Mouse (Mus musculus) embryonic facial prominence, embryonic 10.5 days (tissue): ENCODE measurements around the gene Fndc10. TPM values are rescaled to one million over a fixed set of nuclear protein-coding genes. Genes with fewer than 3 reads are reported as not detected.
A peak's percentile ranks its signal among the peaks of the same experiment; 100 is the strongest.

Experiments used
- DNase-seq: peaks from one replicate; pipeline ENCODE4 v3.0.0-alpha.2; 2017; ENCODE audit warnings: low spot score
- H3K27ac ChIP-seq: fragments of 300-500 bp; sonication (generic); replicated peaks from 2 replicates; pipeline ENCODE4 v1.5.1; 2016; ENCODE audit warnings: mild to moderate bottlenecking
- H3K27me3 ChIP-seq: fragments of 300-500 bp; sonication (generic); replicated peaks from 2 replicates; pipeline ENCODE4 v1.6.1; 2016; ENCODE audit warnings: low read depth, mild to moderate bottlenecking; ENCODE audit not compliant: poor library complexity, severe bottlenecking
- H3K36me3 ChIP-seq: fragments of 300-500 bp; sonication (generic); replicated peaks from 2 replicates; pipeline ENCODE4 v1.6.1; 2016; ENCODE audit warnings: mild to moderate bottlenecking, moderate library complexity
- H3K4me1 ChIP-seq: fragments of 300-500 bp; sonication (generic); 2 replicates; pipeline ENCODE4 v1.6.1; 2016
- H3K4me3 ChIP-seq: fragments of 300-500 bp; sonication (generic); 2 replicates; pipeline ENCODE4 v1.5.1; 2016; ENCODE audit warnings: mild to moderate bottlenecking, moderate library complexity
- H3K9me3 ChIP-seq: fragments of 300-500 bp; sonication (generic); 2 replicates; pipeline ENCODE4 v1.6.1; 2016; ENCODE audit warnings: mild to moderate bottlenecking
- WGBS: fragments of 180-500 bp; shearing (Covaris S2); methylation state at CpG from one replicate; pipeline ENCODE4 v1.1.7; 2016; 5-methylcytosine and 5-hydroxymethylcytosine counted together
- polyA plus RNA-seq: library from polyadenylated mRNA; unstranded; fragments of >200 nt; fragmentation: Nextera tagmentation; extraction: Ambion mirVana; gene quantifications from 2 replicates; pipeline ENCODE4 v1.2.1, GENCODE M21; 2016

The Fndc10 gene
- polyA plus RNA-seq, 1 experiment from 2014 or later: 1.5 TPM

DNA sequence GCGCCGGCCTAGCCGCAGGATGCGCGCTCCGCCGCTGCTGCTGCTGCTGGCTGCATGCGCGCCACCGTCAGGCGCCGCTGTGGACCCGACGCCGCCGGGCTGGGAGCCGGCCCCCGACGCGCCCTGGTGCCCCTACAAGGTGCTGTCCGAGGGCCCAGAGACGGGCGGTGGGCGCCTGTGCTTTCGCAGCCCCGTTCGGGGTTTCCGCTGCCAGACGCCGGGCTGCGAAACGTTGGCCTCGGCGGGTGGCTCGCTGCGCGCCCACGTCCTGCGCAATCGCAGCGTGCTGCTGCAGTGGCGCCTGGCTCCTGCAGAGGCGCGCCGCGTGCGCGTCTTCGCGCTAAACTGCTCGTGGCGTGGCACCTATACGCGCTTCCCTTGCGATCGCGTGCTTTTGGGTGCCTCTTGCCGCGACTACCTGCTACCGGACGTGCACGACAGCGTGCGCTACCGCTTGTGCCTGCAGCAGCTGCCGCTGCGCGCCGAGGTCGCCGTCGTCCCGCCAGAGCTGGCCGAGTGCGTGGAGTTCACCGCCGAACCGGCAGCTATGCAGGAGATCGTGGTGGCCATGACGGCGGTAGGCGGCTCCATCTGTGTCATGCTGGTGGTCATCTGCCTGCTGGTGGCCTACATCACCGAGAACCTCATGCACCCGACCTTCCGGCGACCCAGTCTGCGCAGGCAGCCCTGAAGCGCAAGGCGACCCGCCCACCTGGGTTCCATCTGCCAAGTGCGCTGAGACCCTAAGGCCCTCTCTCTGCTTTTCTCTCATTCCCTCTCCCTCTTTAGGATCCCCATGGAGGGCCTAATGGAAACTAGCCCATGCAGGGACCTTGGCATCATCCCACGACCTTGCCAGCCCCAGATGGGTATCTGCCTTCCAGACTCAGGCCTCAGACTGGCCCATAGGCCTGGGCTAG, 600 bp downstream of the Fndc10 start:
- Histone ChIP-seq H3K27ac (peak overlapping the region; percentile 82), H3K27me3 (peaks cover 44% of the 10 kb centered on the region), H3K4me3 (peak overlapping the region; percentile 83), H3K36me3 (no peaks in the 10 kb centered on the region), H3K4me1 (peaks cover 29% of the 10 kb centered on the region), H3K9me3 (no peaks in the 10 kb centered on the region)
- 2% methylated on average over 92 of the region's 92 CpGs for WGBS
- peak; percentile 73 for DNase-seq

GRCm38 (mm10) chr4:155695531-155696062, 1.5 kb downstream of the Fndc10 start:
- Histone ChIP-seq H3K4me1 (peaks cover 29% of the 10 kb centered on the region), H3K27ac (no peak overlapping the region), H3K27me3 (peaks cover 44% of the 10 kb centered on the region), H3K36me3 (no peaks in the 10 kb centered on the region), H3K9me3 (no peaks in the 10 kb centered on the region), H3K4me3 (peak overlapping the region; percentile 83)
- 75% methylated on average over 4 of the region's 4 CpGs for WGBS
- no peak for DNase-seq

DNA sequence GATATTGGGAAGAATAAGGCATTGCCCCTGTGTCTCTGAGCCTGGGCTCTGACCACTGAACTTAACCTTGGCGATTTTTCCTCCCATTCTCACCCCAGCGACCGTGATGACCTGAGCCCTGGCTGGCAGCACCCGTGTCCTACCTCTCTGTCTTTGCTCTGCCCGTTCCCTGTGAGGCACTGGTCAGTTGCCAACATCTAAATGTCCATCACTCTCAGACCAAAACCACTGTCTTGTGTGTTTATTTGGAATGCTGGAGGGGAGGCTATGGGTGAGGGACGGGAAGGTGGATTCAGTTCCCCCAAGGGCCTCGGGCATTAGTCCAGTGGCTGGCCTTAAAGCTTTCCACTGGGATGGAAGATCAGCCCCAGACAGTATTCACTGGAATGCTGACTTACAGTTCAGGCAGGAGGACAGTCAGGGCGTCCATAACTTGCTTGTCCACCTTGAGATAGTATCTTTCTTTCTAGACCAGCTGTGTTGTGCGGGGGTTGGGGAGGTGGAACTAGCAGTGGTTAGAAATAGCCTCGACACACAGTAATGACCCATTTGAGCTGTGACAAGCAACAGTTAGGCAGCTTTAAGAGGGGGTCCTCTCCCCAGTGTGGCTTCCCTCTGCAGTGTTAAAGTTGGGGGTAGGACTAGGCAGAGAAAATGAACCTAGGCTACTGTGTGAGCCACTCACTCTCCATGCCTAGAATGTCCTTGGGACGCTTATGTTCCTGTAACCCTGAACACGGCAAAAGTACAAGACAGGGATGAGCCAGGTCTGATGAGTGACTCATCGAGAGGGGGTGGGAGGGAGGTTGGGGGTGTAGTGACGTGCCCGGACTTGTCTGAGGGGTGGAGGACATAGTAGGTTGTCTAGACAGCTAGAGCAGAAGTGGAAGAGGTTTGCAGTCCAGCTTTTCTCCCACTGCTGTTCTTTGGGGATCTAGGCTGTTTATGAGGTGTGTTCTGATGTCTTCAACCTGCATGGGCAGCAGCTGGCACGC, 2.4 kb downstream of the Fndc10 start:
- Histone ChIP-seq H3K27me3 (peaks cover 44% of the 10 kb centered on the region), H3K4me1 (peaks cover 29% of the 10 kb centered on the region), H3K4me3 (no peak overlapping the region), H3K36me3 (no peaks in the 10 kb centered on the region), H3K27ac (no peak overlapping the region), H3K9me3 (no peaks in the 10 kb centered on the region)
- DNase-seq: no peak
- 76% methylated on average over 16 of the region's 16 CpGs for WGBS

GRCm38 (mm10) chr4:155700425-155700824, 6.3 kb downstream of the Fndc10 start:
- no peaks in the 10 kb centered on the region for H3K36me3 ChIP-seq
- H3K9me3 ChIP-seq: no peaks in the 10 kb centered on the region

GRCm38 (mm10) chr4:155703425-155703929, 9.3 kb downstream of the Fndc10 start:
- H3K4me3 ChIP-seq: no peak overlapping the region
- peak overlapping the region; percentile 93; the same call in 1 of the 2 replicates for H3K27ac ChIP-seq
- no peak for DNase-seq
- 95% methylated on average over 4 of the region's 4 CpGs for WGBS
- 0 out of 2 replicates have a peak, but pooled peaks cover 4% of the 10 kb centered on the region for H3K36me3 ChIP-seq
- peaks cover 22% of the 10 kb centered on the region for H3K4me1 ChIP-seq
- no peaks in the 10 kb centered on the region for H3K9me3 ChIP-seq
- no peaks in the 10 kb centered on the region for H3K27me3 ChIP-seq

More at GRCm38 (mm10) chr4:155700425-155700824, 6.3 kb downstream of the Fndc10 start:
- Histone ChIP-seq H3K27ac (no peak overlapping the region), H3K27me3 (peaks cover 17% of the 10 kb centered on the region), H3K4me1 (peaks cover 21% of the 10 kb centered on the region), H3K4me3 (no peak overlapping the region)
- DNase-seq: no peak

DNA sequence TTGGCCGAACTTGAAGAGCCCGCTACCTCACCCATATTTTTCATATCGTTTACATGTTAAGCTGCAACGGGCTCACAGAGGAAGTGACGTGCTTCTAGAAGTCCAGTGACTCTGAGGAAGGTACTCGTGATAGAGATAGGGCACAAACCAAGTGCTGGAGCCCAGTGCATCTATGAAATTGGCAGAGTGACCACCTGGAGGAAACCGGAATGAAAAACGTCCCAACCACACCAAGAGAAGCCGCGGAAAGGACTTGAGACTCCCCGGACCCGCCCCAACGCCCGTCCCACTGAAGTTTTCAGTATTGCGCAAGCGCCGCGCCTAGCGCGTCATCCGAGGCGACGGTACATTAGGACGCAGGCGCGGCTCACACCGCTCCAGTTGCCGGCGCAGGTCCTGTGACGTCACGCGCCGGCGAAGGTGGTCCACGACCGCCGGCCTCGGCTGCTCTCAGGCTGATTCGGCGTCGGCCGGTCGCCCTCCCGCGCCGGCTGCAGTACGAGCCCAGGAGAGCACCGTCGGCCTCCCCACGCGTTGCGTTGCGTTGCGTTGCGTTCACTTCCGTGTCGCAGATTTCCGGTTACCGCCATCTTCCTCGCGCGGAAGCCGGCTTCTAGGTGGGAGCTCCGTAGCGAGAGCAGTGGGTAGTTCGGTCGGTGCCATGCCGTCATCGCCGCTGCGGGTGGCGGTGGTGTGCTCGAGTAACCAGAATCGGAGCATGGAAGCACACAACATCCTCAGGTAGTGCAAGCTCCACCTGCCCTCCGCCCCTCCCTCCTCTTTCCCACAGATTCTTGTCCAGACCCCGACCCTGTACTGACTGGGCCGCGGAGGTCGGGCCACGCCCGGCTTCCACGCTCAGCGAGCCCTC, 10.8 kb downstream of the Fndc10 start, which contains the start of gene Ssu72:
Ssu72 (plus strand) TSS at position 80 of the 871 bp plus-strand sequence.
- peak; percentile 95 for DNase-seq
- Histone ChIP-seq H3K27ac (peak within 1 kb of the TSS; percentile 93), H3K4me3 (peak within 1 kb of the TSS; percentile 92), H3K9me3 (no peaks in the 10 kb centered on the region), H3K27me3 (no peaks in the 10 kb centered on the region), H3K4me1 (peaks cover 22% of the 10 kb centered on the region), H3K36me3 (0 out of 2 replicates have a peak, but pooled peaks cover 4% of the 10 kb centered on the region)
- under 1% methylated on average over 83 of the region's 83 CpGs for WGBS

GRCm38 (mm10) chr4:155705592-155705929, 11.4 kb downstream of the Fndc10 start:
- WGBS: under 1% methylated on average over 19 of the region's 19 CpGs
- Histone ChIP-seq H3K27me3 (no peaks in the 10 kb centered on the region), H3K36me3 (0 out of 2 replicates have a peak, but pooled peaks cover 4% of the 10 kb centered on the region), H3K9me3 (no peaks in the 10 kb centered on the region), H3K4me1 (peaks cover 25% of the 10 kb centered on the region), H3K27ac (peak overlapping the region; percentile 93), H3K4me3 (peak overlapping the region; percentile 92)
- no peak for DNase-seq

- DNase-seq: no peak
- Histone ChIP-seq H3K4me1 (peaks cover 25% of the 10 kb centered on the region), H3K27ac (no peak overlapping the region), H3K36me3 (peaks cover 15% of the 10 kb centered on the region), H3K27me3 (no peaks in the 10 kb centered on the region), H3K9me3 (no peaks in the 10 kb centered on the region), H3K4me3 (no peak overlapping the region)
- WGBS: 83% methylated on average over 2 of the region's 2 CpGs
Measured at GRCm38 (mm10) chr4:155708582-155708981, 14.4 kb downstream of the Fndc10 start.

DNA sequence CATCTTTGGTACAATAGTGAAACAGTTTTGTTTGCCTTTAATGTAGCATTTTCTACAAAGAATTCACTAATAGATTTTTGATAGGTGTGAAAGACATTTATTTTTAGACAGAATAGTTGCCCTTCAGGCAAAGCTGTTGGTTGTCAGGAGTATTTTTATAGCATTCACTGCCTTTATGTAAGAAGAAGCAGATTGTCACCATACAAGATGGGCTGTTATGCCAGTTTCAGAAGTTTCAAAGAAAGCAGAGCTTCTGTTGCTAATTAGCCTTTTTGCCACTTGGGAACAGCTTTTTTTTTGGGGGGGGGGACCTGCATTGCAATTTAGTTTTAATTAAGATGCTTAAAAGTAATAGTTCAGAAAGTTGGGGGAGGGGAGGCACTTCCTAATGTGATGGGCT, 14.8 kb downstream of the Fndc10 start:
- no peaks in the 10 kb centered on the region for H3K27me3 ChIP-seq
- H3K9me3 ChIP-seq: no peaks in the 10 kb centered on the region
- H3K4me3 ChIP-seq: no peak overlapping the region
- peaks cover 22% of the 10 kb centered on the region for H3K4me1 ChIP-seq
- H3K36me3 ChIP-seq: peaks cover 19% of the 10 kb centered on the region
- no peak for DNase-seq
- H3K27ac ChIP-seq: no peak overlapping the region

- WGBS: 59% methylated on average over 6 of the region's 6 CpGs
- no peak overlapping the region for H3K4me3 ChIP-seq
- no peak for DNase-seq
- peaks cover 36% of the 10 kb centered on the region for H3K36me3 ChIP-seq
- H3K4me1 ChIP-seq: peaks cover 17% of the 10 kb centered on the region
- H3K27ac ChIP-seq: no peak overlapping the region
- H3K27me3 ChIP-seq: no peaks in the 10 kb centered on the region
- H3K9me3 ChIP-seq: no peaks in the 10 kb centered on the region
Measured at GRCm38 (mm10) chr4:155710521-155711252, 16.5 kb downstream of the Fndc10 start.

DNA sequence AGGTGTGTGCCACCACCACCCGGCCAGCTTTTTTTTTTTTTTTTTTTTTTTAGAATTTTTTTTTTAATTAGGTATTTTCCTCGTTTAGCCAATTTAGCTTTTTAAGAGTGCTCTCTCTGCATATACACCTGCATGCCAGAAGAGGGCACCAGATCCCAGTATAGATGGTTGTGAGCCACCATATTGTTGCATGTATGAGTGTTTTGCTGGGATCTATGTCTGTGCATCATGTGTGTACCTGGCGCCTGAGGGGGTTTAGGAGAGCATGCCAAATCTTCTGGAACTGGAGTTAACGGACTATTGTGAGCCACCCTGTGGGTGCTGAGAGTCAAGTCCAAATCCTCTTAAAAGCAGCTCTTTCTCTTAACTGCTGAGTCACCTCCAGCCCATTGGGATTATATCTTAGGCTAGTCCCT, 27.5 kb downstream of the Fndc10 start:
- Histone ChIP-seq H3K9me3 (no peaks in the 10 kb centered on the region), H3K36me3 (peaks cover 55% of the 10 kb centered on the region), H3K4me3 (no peak overlapping the region), H3K27me3 (no peaks in the 10 kb centered on the region), H3K27ac (no peak overlapping the region), H3K4me1 (no peaks in the 10 kb centered on the region)
- WGBS: 69% methylated on average over 4 of the region's 4 CpGs
- peak; percentile 38 for DNase-seq
